Mouse (Mus musculus) cortical plate, adult 2 months (tissue): ENCODE measurements around the gene Cdk14. TPM values are rescaled to one million over a fixed set of nuclear protein-coding genes. Genes with fewer than 3 reads are reported as not detected.

ENCODE experiments used
- H3K27ac ChIP-seq: fragments of 200-500 bp; 2 replicates; pipeline ENCODE4 v1.5.1; 2012; ENCODE audit warnings: low read length, control low read depth, inconsistent platforms; ENCODE audit not compliant: insufficient read depth
- H3K4me1 ChIP-seq: fragments of 200-500 bp; 2 replicates; pipeline ENCODE4 v1.6.1; 2011; ENCODE audit warnings: low read length; ENCODE audit not compliant: control insufficient read depth, insufficient read depth
- H3K4me3 ChIP-seq: fragments of 200-500 bp; 2 replicates; pipeline ENCODE4 v1.5.1; 2011; ENCODE audit warnings: mild to moderate bottlenecking, low read length, control low read depth; ENCODE audit not compliant: insufficient read depth
- CTCF ChIP-seq: fragments of 200-500 bp; IDR thresholded peaks from 2 replicates; pipeline ENCODE4 v1.5.1; 2011; ENCODE audit warnings: mild to moderate bottlenecking, control low read depth, low read length; ENCODE audit not compliant: insufficient read depth; ENCODE audit errors: extremely low read depth
- POLR2A ChIP-seq: fragments of 200-500 bp; IDR thresholded peaks from 2 replicates; pipeline ENCODE4 v1.6.1; 2011; ENCODE audit warnings: mild to moderate bottlenecking, low read length, control low read depth; ENCODE audit not compliant: insufficient read depth; ENCODE audit errors: extremely low read depth
- polyA plus RNA-seq: library from polyadenylated mRNA; depleted of rRNA; stranded (reverse); fragments of >200 nt; gene quantifications from 2 replicates; pipeline ENCODE4 v1.2.3, GENCODE M21; 2012

Cdk14 gene
- polyA plus RNA-seq, 1 experiment = 89.5 TPM

DNA sequence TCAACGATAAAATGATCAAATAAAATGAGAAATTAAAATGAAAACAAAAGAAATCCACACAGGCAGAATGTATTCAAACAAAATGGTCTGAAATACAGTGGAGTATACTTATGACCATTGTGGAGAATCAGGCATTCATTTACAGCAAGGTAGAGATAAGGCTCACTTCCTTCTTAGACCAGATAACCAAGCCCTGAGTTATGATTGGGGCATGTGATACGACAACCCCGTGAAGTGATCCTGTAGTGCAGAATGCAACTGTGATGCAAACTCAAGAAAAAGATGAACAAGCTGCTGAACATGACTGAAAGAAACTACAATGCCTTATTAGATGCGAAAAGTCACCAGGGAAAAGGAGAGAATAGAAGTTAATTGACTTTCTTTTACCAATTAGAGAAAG lies 295.5 kb downstream of the Cdk14 start:
- no peak for TF ChIP-seq CTCF
- TF ChIP-seq POLR2A = no peak
- no peak overlapping the region for H3K4me3 ChIP-seq
- H3K27ac ChIP-seq = no peak overlapping the region
- H3K4me1 ChIP-seq = no peaks in the 10 kb centered on the region

DNA sequence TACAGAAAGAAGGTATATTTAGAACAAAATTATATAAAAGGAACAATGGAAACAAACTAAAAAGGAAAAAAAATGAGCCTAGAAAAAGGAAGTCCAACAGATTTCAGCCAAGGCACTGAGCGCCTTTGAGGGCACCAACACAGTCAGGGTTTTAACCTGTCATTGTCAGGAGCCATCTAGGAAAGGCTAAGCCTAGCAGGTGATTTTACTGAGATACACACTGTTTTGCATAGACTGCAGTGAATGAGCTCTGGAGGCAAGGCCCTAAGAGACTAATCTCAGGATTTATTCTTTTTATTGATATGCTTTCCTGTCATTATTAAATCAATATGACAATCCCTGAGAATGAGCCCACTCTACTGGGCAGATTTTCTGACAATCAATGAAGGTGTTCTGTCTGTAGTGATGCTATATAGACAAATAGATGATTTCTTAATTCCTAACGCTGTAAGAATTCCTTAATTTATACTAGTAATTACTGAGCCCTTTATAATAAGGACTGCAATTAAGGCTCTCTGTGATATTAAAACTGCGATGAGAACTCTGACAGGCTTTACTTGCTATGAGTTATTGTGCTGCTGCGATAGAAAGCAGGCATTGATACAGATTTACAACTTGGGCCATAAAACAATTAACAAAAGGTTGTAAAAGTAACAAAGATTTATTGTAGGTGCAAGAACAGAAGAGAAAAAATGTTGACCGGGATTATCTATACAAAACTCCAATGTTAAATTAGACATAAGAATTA lies 303.2 kb downstream of the Cdk14 start:
- TF ChIP-seq POLR2A (no peak), CTCF (no peak)
- Histone ChIP-seq H3K4me3 (no peak overlapping the region), H3K27ac (no peak overlapping the region), H3K4me1 (no peaks in the 10 kb centered on the region; the same call in 1 of the 2 replicates)

DNA sequence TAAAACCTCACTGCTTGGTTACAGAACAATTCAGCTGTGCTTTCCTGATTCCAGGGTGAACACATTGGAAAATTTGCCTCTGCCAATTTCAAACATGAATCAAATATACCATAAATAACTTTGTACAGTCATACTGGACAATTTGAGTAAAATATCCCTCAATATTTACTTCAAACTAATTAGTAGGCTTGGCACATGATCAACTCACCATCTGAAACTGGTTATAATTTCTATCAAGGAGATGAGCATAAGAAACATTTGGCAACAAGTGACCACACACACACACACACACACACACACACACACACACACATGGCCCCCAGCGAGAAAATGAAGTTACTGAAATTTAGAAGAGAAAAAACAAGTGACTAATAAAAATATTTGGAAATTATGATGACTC lies 304.6 kb downstream of the Cdk14 start:
- Histone ChIP-seq H3K4me1 (no peaks in the 10 kb centered on the region; the same call in 1 of the 2 replicates), H3K27ac (no peak overlapping the region), H3K4me3 (no peak overlapping the region)
- TF ChIP-seq CTCF = no peak
- TF ChIP-seq POLR2A = no peak

DNA sequence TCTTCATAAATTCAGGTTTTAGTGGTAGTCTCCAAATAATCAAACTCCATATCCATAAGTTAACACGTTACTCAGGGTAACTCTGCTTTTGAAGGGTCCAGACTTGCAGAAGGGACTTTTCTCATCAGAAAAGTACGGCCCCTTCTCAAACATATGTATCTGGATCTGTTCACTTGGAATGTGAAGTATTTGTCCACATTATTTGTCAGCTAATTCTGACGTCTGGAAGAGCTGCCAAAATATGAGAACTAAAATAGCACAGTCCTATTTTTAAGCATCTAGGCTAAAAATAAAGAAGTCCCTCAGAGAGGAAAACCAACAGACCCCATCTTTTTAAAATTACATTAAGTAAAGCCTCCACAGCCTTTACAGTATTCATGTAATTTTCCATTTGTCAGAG lies 310.5 kb downstream of the Cdk14 start:
- Histone ChIP-seq H3K4me3 (no peak overlapping the region), H3K4me1 (no peaks in the 10 kb centered on the region; the same call in 1 of the 2 replicates), H3K27ac (no peak overlapping the region)
- TF ChIP-seq CTCF = no peak
- TF ChIP-seq POLR2A = no peak

DNA sequence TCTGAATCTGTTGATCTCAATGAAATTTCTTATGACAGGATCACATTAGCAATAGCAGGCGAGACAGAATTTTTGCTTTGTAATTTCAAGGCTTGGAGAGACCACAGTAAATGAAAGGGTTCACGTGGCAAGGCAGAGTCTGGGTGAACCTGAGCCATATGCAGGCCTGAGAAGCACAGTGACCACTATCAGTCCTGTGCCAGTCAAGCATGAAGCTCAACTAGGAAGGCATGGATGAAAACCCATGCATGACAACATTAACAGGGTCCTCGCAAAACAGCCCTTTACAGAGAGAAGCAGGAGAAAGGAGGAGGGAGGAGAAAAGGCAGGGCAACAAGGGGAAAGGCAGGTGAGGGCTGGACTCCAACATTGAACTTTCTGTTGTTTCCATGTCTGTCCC lies 311.1 kb downstream of the Cdk14 start:
- Histone ChIP-seq H3K4me1 (no peaks in the 10 kb centered on the region; the same call in 1 of the 2 replicates), H3K4me3 (no peak overlapping the region), H3K27ac (no peak overlapping the region)
- no peak for TF ChIP-seq CTCF
- TF ChIP-seq POLR2A = no peak

DNA sequence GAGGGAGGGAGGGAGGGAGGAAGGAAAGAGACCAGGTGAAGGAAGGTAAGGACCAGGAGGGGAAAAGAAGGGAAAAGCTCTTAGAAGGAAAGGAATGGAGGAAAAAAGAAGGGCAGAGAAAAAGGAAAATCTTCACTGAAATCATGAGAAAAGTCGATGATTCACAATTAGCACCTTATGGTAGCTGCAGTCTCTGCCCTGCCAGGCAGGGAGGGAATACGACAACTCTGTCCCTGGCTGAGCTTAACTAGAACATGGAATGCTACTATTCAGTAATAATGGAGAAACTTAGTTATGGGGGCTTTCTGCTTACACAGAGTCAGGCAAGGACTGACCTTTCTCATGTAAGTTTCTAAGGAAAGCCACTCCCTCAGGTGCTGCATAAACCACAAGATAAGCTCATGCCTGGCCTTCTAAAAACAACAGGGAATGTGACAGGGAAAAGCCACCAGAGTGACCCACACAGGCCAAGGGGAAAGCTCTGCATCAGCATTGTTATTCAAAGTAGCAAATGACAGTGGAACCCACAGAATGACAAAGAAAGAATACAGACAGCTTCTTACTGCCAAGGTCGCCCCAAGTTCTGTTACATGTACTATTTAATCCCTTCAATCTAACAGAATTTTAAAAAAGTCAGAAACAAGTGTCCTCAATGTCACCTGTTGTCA lies 323.7 kb downstream of the Cdk14 start:
- Histone ChIP-seq H3K4me3 (no peak overlapping the region), H3K27ac (no peak overlapping the region), H3K4me1 (peaks cover 2% of the 10 kb centered on the region; the same call in 1 of the 2 replicates)
- TF ChIP-seq CTCF = no peak
- no peak for TF ChIP-seq POLR2A

DNA sequence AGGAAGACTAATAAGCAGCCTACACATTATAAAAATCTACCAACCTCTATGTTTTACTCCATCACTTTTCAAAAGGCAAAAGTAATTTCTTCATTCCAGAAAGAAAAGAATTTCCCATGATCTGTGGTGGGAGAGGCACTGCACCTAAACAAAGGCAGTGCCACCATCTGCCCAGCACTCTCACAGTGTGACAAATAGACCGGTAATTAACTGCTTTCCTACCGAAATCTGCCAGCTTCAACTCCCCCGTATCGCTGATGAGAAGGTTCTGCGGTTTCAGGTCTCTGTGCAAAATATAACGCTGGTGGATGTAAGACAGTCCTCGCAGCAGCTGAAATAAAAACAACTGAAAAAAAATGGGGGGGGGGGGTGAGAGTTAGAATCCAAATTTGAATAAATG lies 327.4 kb downstream of the Cdk14 start:
- Histone ChIP-seq H3K4me1 (peaks cover 2% of the 10 kb centered on the region; the same call in 1 of the 2 replicates), H3K27ac (no peak overlapping the region), H3K4me3 (no peak overlapping the region)
- TF ChIP-seq CTCF (no peak), POLR2A (no peak)

DNA sequence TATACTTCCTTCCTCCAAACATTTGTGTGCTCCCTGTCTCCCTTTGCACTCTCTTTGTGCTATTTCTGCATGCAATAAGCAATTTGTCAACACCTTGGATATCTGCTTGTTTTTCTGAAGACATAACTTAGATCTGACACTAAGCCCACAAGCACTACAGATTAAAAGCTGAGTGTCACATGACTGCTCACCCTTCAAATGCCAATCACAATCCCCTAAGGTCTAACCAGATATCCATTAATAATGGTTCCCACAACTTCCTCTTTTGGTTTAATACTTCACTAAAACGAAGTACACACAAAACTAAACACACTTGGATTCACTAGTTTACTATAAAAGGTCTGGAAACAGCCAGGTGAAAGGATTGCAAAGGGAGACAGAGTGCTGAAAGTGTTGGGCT lies 348.6 kb downstream of the Cdk14 start:
- no peaks in the 10 kb centered on the region for H3K4me1 ChIP-seq
- no peak overlapping the region for H3K4me3 ChIP-seq
- TF ChIP-seq CTCF = no peak
- TF ChIP-seq POLR2A = no peak
- H3K27ac ChIP-seq = no peak overlapping the region

DNA sequence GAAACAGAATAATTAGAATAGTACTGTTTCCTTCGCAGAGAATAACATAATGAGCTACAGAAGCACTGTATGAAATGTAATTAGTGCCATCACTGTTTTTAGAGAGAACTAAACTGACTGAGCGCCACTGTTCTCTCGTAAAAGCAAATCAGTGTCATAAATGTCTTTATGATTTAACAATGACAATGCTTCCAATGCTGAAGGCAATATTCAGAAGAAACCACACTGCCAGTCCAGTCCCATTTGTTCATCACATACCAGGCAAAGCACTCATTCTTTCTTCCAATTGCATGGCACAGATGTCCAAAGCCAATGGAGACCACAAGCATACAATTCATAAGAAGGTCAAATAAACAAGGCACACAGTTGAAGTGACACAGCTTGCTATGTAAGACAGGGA lies 355.4 kb downstream of the Cdk14 start:
- Histone ChIP-seq H3K4me1 (no peaks in the 10 kb centered on the region), H3K27ac (no peak overlapping the region), H3K4me3 (no peak overlapping the region)
- TF ChIP-seq CTCF (no peak), POLR2A (no peak)

DNA sequence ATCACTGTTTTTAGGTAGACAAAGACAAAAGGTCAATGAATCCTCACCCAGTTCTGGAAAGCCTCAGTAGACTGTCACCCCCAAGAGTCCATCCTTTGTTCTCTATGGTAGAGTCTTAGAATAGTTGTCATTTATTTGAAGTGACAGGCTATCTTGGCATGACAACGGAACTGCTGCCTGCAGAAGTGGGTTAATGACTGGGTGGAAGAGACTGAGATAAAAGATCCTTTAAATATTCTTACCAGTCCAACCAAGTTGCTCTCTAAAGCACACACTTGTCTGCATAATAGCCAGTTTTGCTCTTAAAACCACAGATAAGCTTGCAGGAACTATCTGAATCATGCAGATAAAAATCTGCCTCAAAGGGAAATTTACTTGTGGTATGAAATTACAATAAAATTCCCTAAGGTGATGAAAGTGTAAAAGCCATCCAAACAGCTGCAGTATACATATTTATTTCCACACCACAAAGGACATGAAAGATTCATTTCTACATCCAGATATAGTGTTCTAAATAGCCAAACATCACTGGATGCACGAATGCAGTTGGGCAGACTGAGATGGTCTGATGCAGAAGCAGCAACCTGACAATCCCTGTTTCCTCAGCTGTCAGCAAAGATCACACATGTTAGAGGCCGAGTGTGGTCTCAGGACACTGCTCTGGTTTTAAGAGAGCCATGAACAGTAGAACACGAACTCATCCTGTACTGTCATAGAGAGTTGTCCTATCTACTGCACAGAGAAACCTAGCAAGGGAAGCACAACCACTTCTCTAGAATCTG lies 363.8 kb downstream of the Cdk14 start:
- no peak overlapping the region for H3K27ac ChIP-seq
- peaks cover 2% of the 10 kb centered on the region for H3K4me1 ChIP-seq
- TF ChIP-seq POLR2A = no peak
- TF ChIP-seq CTCF = no peak
- no peak overlapping the region for H3K4me3 ChIP-seq
